Mouse (Mus musculus): ENCODE results near the gene Vac14. TPM values are rescaled to one million over a fixed set of nuclear protein-coding genes. Genes with fewer than 3 reads are reported as not detected.

Vac14 gene
- polyA plus RNA-seq, 1 experiment = 31.6 TPM

DNA sequence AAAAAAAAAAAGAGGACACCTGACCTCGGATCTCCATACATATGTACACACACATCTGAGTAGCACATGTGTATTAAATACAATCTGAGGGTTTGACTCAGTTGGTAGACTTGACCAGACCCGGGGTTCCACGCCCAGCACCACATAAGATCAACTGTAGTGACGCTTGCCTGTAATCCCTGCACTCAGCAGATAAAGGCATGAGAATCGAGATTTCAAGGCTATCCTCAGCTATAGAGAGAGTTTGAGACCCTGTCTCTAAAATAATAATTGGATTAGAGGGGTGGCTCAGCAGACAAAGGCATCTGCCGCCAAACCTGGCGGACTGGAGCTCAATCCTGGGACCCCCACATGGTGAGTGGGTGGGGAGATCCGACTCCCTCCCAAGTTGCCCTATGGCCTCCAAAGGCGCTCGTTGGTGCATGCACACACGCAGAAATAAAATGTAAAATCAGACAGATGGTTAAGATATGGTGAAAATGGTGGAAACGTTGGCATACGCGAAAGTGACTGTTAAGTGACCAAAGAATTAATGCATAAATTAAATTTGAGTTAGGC is 505 bp upstream of the Vac14 start:
- peak overlapping the region; percentile 45 for H3K4me3 ChIP-seq (ENCODE audit: low read depth, low read length)
- H3K36me3 ChIP-seq (ENCODE audit: control insufficient read depth, insufficient read depth, low read length, poor library complexity, severe bottlenecking) = peaks cover 9% of the 10 kb centered on the region
- no peaks in the 10 kb centered on the region for H3K27me3 ChIP-seq (ENCODE audit: control insufficient read depth, insufficient read depth, low read length, poor library complexity, severe bottlenecking)
- H3K9me3 ChIP-seq (replicated peaks; ENCODE audit: control insufficient read depth, insufficient read depth, low read length, poor library complexity, severe bottlenecking) = no peaks in the 10 kb centered on the region
- peak overlapping the region; percentile 65 for H3K9ac ChIP-seq (ENCODE audit: low read depth, poor library complexity, severe bottlenecking)
- TF ChIP-seq CTCF (IDR thresholded peaks at IDR 0.05; ENCODE audit: low read depth, low read length) (no peak), EP300 (IDR thresholded peaks at IDR 0.05; ENCODE audit: insufficient read depth, low read depth, low read length) (no peak), POLR2A (IDR thresholded peaks at IDR 0.05; ENCODE audit: insufficient read depth, low read length) (no peak)
- no peak overlapping the region for H3K27ac ChIP-seq (ENCODE audit: insufficient read depth, low read length)
- no peaks in the 10 kb centered on the region for H3K4me1 ChIP-seq (ENCODE audit: control insufficient read depth, insufficient read depth, low read length)

GRCm38 (mm10) chr8:110619208-110619574 is 806 bp downstream of the Vac14 start:
- Histone ChIP-seq H3K4me3 (ENCODE audit: low read depth, low read length) (peak overlapping the region; percentile 82), H3K27me3 (ENCODE audit: control insufficient read depth, insufficient read depth, low read length, poor library complexity, severe bottlenecking) (no peaks in the 10 kb centered on the region), H3K27ac (ENCODE audit: insufficient read depth, low read length) (no peak overlapping the region), H3K9me3 (replicated peaks; ENCODE audit: control insufficient read depth, insufficient read depth, low read length, poor library complexity, severe bottlenecking) (no peaks in the 10 kb centered on the region), H3K36me3 (ENCODE audit: control insufficient read depth, insufficient read depth, low read length, poor library complexity, severe bottlenecking) (peaks cover 9% of the 10 kb centered on the region), H3K9ac (ENCODE audit: low read depth, poor library complexity, severe bottlenecking) (peak overlapping the region; percentile 83), H3K4me1 (ENCODE audit: control insufficient read depth, insufficient read depth, low read length) (no peaks in the 10 kb centered on the region)
- TF ChIP-seq POLR2A (IDR thresholded peaks at IDR 0.05; ENCODE audit: insufficient read depth, low read length) = no peak
- no peak for TF ChIP-seq EP300 (IDR thresholded peaks at IDR 0.05; ENCODE audit: insufficient read depth, low read depth, low read length)
- TF ChIP-seq CTCF (IDR thresholded peaks at IDR 0.05; ENCODE audit: low read depth, low read length) = no peak

- H3K9ac ChIP-seq (ENCODE audit: low read depth, poor library complexity, severe bottlenecking) = 0 out of 2 replicates have a peak overlapping the region, but pooled peaks have one; percentile 83
- H3K4me1 ChIP-seq (ENCODE audit: control insufficient read depth, insufficient read depth, low read length) = no peaks in the 10 kb centered on the region
- TF ChIP-seq EP300 (IDR thresholded peaks at IDR 0.05; ENCODE audit: insufficient read depth, low read depth, low read length) (no peak), POLR2A (IDR thresholded peaks at IDR 0.05; ENCODE audit: insufficient read depth, low read length) (no peak), CTCF (IDR thresholded peaks at IDR 0.05; ENCODE audit: low read depth, low read length) (no peak)
- no peaks in the 10 kb centered on the region for H3K27me3 ChIP-seq (ENCODE audit: control insufficient read depth, insufficient read depth, low read length, poor library complexity, severe bottlenecking)
- H3K36me3 ChIP-seq (ENCODE audit: control insufficient read depth, insufficient read depth, low read length, poor library complexity, severe bottlenecking) = peaks cover 9% of the 10 kb centered on the region
- H3K27ac ChIP-seq (ENCODE audit: insufficient read depth, low read length) = no peak overlapping the region
- H3K4me3 ChIP-seq (ENCODE audit: low read depth, low read length) = no peak overlapping the region
- no peaks in the 10 kb centered on the region for H3K9me3 ChIP-seq (replicated peaks; ENCODE audit: control insufficient read depth, insufficient read depth, low read length, poor library complexity, severe bottlenecking)
Measured at GRCm38 (mm10) chr8:110619919-110620318, 1.5 kb downstream of the Vac14 start.

DNA sequence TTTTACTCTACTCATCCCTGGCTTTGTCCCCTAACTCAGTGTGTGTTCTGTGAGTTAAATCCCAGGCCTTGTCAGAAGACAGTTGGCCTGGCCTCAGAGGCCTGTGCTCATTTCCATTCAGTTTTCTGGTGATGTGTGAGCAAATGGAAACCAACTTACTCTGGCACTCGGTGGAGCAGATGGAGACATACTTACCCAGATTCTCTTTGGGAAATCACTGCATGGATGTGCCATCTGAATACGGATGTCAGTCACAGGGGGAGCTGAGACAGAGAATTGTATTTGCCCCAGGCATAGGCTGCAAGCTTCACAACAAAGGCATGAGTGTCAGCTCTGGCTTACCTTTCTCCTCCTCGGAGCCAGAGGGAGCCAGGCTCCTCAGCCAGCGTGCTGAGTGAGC is 8.0 kb downstream of the Vac14 start:
- no peaks in the 10 kb centered on the region for H3K4me1 ChIP-seq (ENCODE audit: control insufficient read depth, insufficient read depth, low read length)
- no peak for TF ChIP-seq EP300 (IDR thresholded peaks at IDR 0.05; ENCODE audit: insufficient read depth, low read depth, low read length)
- no peak for TF ChIP-seq POLR2A (IDR thresholded peaks at IDR 0.05; ENCODE audit: insufficient read depth, low read length)
- TF ChIP-seq CTCF (IDR thresholded peaks at IDR 0.05; ENCODE audit: low read depth, low read length) = no peak
- no peak overlapping the region for H3K4me3 ChIP-seq (ENCODE audit: low read depth, low read length)
- peaks cover 5% of the 10 kb centered on the region for H3K36me3 ChIP-seq (ENCODE audit: control insufficient read depth, insufficient read depth, low read length, poor library complexity, severe bottlenecking)
- H3K9me3 ChIP-seq (replicated peaks; ENCODE audit: control insufficient read depth, insufficient read depth, low read length, poor library complexity, severe bottlenecking) = no peaks in the 10 kb centered on the region
- H3K27ac ChIP-seq (ENCODE audit: insufficient read depth, low read length) = no peak overlapping the region
- no peak overlapping the region for H3K9ac ChIP-seq (ENCODE audit: low read depth, poor library complexity, severe bottlenecking)
- no peaks in the 10 kb centered on the region for H3K27me3 ChIP-seq (ENCODE audit: control insufficient read depth, insufficient read depth, low read length, poor library complexity, severe bottlenecking)

GRCm38 (mm10) chr8:110629245-110630063 is 11.1 kb downstream of the Vac14 start:
- Histone ChIP-seq H3K9me3 (replicated peaks; ENCODE audit: control insufficient read depth, insufficient read depth, low read length, poor library complexity, severe bottlenecking) (no peaks in the 10 kb centered on the region), H3K9ac (ENCODE audit: low read depth, poor library complexity, severe bottlenecking) (no peak overlapping the region), H3K36me3 (ENCODE audit: control insufficient read depth, insufficient read depth, low read length, poor library complexity, severe bottlenecking) (peaks cover 26% of the 10 kb centered on the region), H3K27ac (ENCODE audit: insufficient read depth, low read length) (no peak overlapping the region), H3K27me3 (ENCODE audit: control insufficient read depth, insufficient read depth, low read length, poor library complexity, severe bottlenecking) (no peaks in the 10 kb centered on the region), H3K4me1 (ENCODE audit: control insufficient read depth, insufficient read depth, low read length) (no peaks in the 10 kb centered on the region), H3K4me3 (ENCODE audit: low read depth, low read length) (no peak overlapping the region)
- no peak for TF ChIP-seq EP300 (IDR thresholded peaks at IDR 0.05; ENCODE audit: insufficient read depth, low read depth, low read length)
- peak; percentile 40 for TF ChIP-seq CTCF (IDR thresholded peaks at IDR 0.05; ENCODE audit: low read depth, low read length)

- Histone ChIP-seq H3K4me1 (ENCODE audit: control insufficient read depth, insufficient read depth, low read length) (no peaks in the 10 kb centered on the region), H3K36me3 (ENCODE audit: control insufficient read depth, insufficient read depth, low read length, poor library complexity, severe bottlenecking) (peaks cover 32% of the 10 kb centered on the region), H3K9ac (ENCODE audit: low read depth, poor library complexity, severe bottlenecking) (no peak overlapping the region), H3K27ac (ENCODE audit: insufficient read depth, low read length) (no peak overlapping the region), H3K9me3 (replicated peaks; ENCODE audit: control insufficient read depth, insufficient read depth, low read length, poor library complexity, severe bottlenecking) (no peaks in the 10 kb centered on the region), H3K4me3 (ENCODE audit: low read depth, low read length) (no peak overlapping the region), H3K27me3 (ENCODE audit: control insufficient read depth, insufficient read depth, low read length, poor library complexity, severe bottlenecking) (no peaks in the 10 kb centered on the region)
- TF ChIP-seq EP300 (IDR thresholded peaks at IDR 0.05; ENCODE audit: insufficient read depth, low read depth, low read length) = no peak
- TF ChIP-seq POLR2A (IDR thresholded peaks at IDR 0.05; ENCODE audit: insufficient read depth, low read length) = no peak
- no peak for TF ChIP-seq CTCF (IDR thresholded peaks at IDR 0.05; ENCODE audit: low read depth, low read length)
Measured at GRCm38 (mm10) chr8:110630079-110630478, 11.7 kb downstream of the Vac14 start.

Measured in ES-Bruce4 (cell line).